Mouse (Mus musculus): ENCODE data around the gene Chd5. TPM values are rescaled to one million over a fixed set of nuclear protein-coding genes. Genes with fewer than 3 reads are reported as not detected.
A peak's percentile ranks its signal among the peaks of the same experiment; 100 is the strongest.

The Chd5 gene
- 87.3 and 88.7 TPM in 2 replicates for polyA plus RNA-seq (2012; rRNA removed)

GRCm38 (mm10) chr4:152338419-152339292 is at the start of gene Chd5:
Chd5 (plus strand) TSS chr4:152338651.
- peak within 1 kb of the TSS; percentile 84 for H3K4me3 ChIP-seq (ENCODE audit: control insufficient read depth, low read depth, low read length)
- H3K36me3 ChIP-seq (ENCODE audit: control insufficient read depth, insufficient read depth, low read length): no peaks in the 10 kb centered on the region
- peak within 1 kb of the TSS; percentile 84 for H3K27ac ChIP-seq (ENCODE audit: control insufficient read depth, insufficient read depth, low read depth, low read length)
- TF ChIP-seq POLR2A (IDR thresholded peaks at IDR 0.05; ENCODE audit: control insufficient read depth, low read depth, low read length) (peak; percentile 68; the same call in 1 of the 2 replicates), CTCF (IDR thresholded peaks at IDR 0.05; ENCODE audit: control insufficient read depth, insufficient read depth, insufficient replicate concordance, low read depth, low read length) (no peak)
- no peaks in the 10 kb centered on the region; the same call in 1 of the 2 replicates for H3K27me3 ChIP-seq (ENCODE audit: control insufficient read depth, insufficient read depth, low read length)
- peaks cover 19% of the 10 kb centered on the region for H3K4me1 ChIP-seq (ENCODE audit: control insufficient read depth, insufficient read depth, low read length)

- H3K4me3 ChIP-seq (ENCODE audit: control insufficient read depth, low read depth, low read length): no peak overlapping the region
- H3K27ac ChIP-seq (ENCODE audit: control insufficient read depth, insufficient read depth, low read depth, low read length): no peak overlapping the region
- no peaks in the 10 kb centered on the region for H3K27me3 ChIP-seq (ENCODE audit: control insufficient read depth, insufficient read depth, low read length)
Observed at GRCm38 (mm10) chr4:152290385-152290784, 48.1 kb upstream of the Chd5 start.

GRCm38 (mm10) chr4:152290991-152291390 is 47.5 kb upstream of the Chd5 start:
- Histone ChIP-seq H3K27ac (ENCODE audit: control insufficient read depth, insufficient read depth, low read depth, low read length) (no peak overlapping the region), H3K4me1 (ENCODE audit: control insufficient read depth, insufficient read depth, low read length) (peaks cover 27% of the 10 kb centered on the region), H3K27me3 (ENCODE audit: control insufficient read depth, insufficient read depth, low read length) (no peaks in the 10 kb centered on the region), H3K36me3 (ENCODE audit: control insufficient read depth, insufficient read depth, low read length) (no peaks in the 10 kb centered on the region), H3K4me3 (ENCODE audit: control insufficient read depth, low read depth, low read length) (no peak overlapping the region)
- TF ChIP-seq CTCF (IDR thresholded peaks at IDR 0.05; ENCODE audit: control insufficient read depth, insufficient read depth, insufficient replicate concordance, low read depth, low read length) (no peak), POLR2A (IDR thresholded peaks at IDR 0.05; ENCODE audit: control insufficient read depth, low read depth, low read length) (no peak)

More at GRCm38 (mm10) chr4:152290385-152290784, 48.1 kb upstream of the Chd5 start:
- H3K4me1 ChIP-seq (ENCODE audit: control insufficient read depth, insufficient read depth, low read length): peaks cover 22% of the 10 kb centered on the region
- H3K36me3 ChIP-seq (ENCODE audit: control insufficient read depth, insufficient read depth, low read length): no peaks in the 10 kb centered on the region
- no peak for TF ChIP-seq POLR2A (IDR thresholded peaks at IDR 0.05; ENCODE audit: control insufficient read depth, low read depth, low read length)
- no peak for TF ChIP-seq CTCF (IDR thresholded peaks at IDR 0.05; ENCODE audit: control insufficient read depth, insufficient read depth, insufficient replicate concordance, low read depth, low read length)

GRCm38 (mm10) chr4:152291562-152291961 is 46.9 kb upstream of the Chd5 start, which contains the start of gene Hes3:
Hes3 (minus strand) TSS chr4:152291662.
- H3K27me3 ChIP-seq (ENCODE audit: control insufficient read depth, insufficient read depth, low read length): no peaks in the 10 kb centered on the region
- TF ChIP-seq POLR2A (IDR thresholded peaks at IDR 0.05; ENCODE audit: control insufficient read depth, low read depth, low read length) (no peak), CTCF (IDR thresholded peaks at IDR 0.05; ENCODE audit: control insufficient read depth, insufficient read depth, insufficient replicate concordance, low read depth, low read length) (no peak)
- no peak within 1 kb of the TSS for H3K27ac ChIP-seq (ENCODE audit: control insufficient read depth, insufficient read depth, low read depth, low read length)
- peaks cover 21% of the 10 kb centered on the region for H3K4me1 ChIP-seq (ENCODE audit: control insufficient read depth, insufficient read depth, low read length)
- no peaks in the 10 kb centered on the region for H3K36me3 ChIP-seq (ENCODE audit: control insufficient read depth, insufficient read depth, low read length)
- no peak within 1 kb of the TSS for H3K4me3 ChIP-seq (ENCODE audit: control insufficient read depth, low read depth, low read length)

- no peak for TF ChIP-seq CTCF (IDR thresholded peaks at IDR 0.05; ENCODE audit: control insufficient read depth, insufficient read depth, insufficient replicate concordance, low read depth, low read length)
- TF ChIP-seq POLR2A (IDR thresholded peaks at IDR 0.05; ENCODE audit: control insufficient read depth, low read depth, low read length): no peak
- Histone ChIP-seq H3K27me3 (ENCODE audit: control insufficient read depth, insufficient read depth, low read length) (no peaks in the 10 kb centered on the region), H3K36me3 (ENCODE audit: control insufficient read depth, insufficient read depth, low read length) (no peaks in the 10 kb centered on the region), H3K4me3 (ENCODE audit: control insufficient read depth, low read depth, low read length) (no peak overlapping the region), H3K27ac (ENCODE audit: control insufficient read depth, insufficient read depth, low read depth, low read length) (no peak overlapping the region), H3K4me1 (ENCODE audit: control insufficient read depth, insufficient read depth, low read length) (peaks cover 19% of the 10 kb centered on the region)
Observed at GRCm38 (mm10) chr4:152292102-152292765, 46.2 kb upstream of the Chd5 start.

GRCm38 (mm10) chr4:152294188-152294929 is 44.1 kb upstream of the Chd5 start:
- H3K36me3 ChIP-seq (ENCODE audit: control insufficient read depth, insufficient read depth, low read length): no peaks in the 10 kb centered on the region
- H3K4me3 ChIP-seq (ENCODE audit: control insufficient read depth, low read depth, low read length): no peak overlapping the region
- H3K4me1 ChIP-seq (ENCODE audit: control insufficient read depth, insufficient read depth, low read length): peaks cover 25% of the 10 kb centered on the region
- no peak overlapping the region for H3K27ac ChIP-seq (ENCODE audit: control insufficient read depth, insufficient read depth, low read depth, low read length)
- TF ChIP-seq POLR2A (IDR thresholded peaks at IDR 0.05; ENCODE audit: control insufficient read depth, low read depth, low read length) (0 out of 2 replicates have a peak, but pooled peaks have one; percentile 4), CTCF (IDR thresholded peaks at IDR 0.05; ENCODE audit: control insufficient read depth, insufficient read depth, insufficient replicate concordance, low read depth, low read length) (no peak)
- no peaks in the 10 kb centered on the region for H3K27me3 ChIP-seq (ENCODE audit: control insufficient read depth, insufficient read depth, low read length)
